Mouse (Mus musculus): Measurements from ENCODE around the gene Rplp0.

DNA sequence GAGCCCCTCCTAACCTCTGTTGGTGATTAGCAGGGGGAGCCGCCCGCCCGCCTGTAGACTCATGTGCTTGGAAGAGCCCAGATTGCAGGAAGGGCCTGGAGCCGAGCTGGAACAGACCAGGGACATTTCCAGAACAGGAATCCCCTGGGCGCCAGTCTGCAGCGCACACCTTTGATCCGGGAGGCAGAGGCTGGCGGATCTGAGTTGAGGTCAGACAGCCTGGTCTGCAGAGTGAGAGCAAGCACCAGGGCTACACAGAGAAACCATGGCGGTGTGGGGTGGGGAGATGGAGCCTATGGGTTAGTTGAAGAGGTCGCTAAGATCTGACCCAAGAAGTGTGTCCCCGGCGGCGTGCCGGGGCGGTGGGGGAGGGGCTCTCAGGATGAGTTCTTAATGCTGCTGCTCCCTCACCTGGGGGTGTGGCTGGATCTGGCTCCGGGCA lies 25.0 kb upstream of the Rplp0 start:
- TF ChIP-seq POLR2A (IDR thresholded peaks at IDR 0.05; ENCODE audit: borderline replicate concordance, insufficient read depth, low read length) (no peak), CTCF (IDR thresholded peaks at IDR 0.05; ENCODE audit: borderline replicate concordance, insufficient read depth, low read depth, low read length) (no peak)
